Mouse (Mus musculus): ENCODE measurements at regions not wholly inside any gene's neighbourhood (a gene's known extent, or its start where the extent isn't known, plus 50 kb on each side); places are given as distances from the start of the nearest gene placed in this dataset.

- Histone ChIP-seq H3K36me3 (ENCODE audit: control insufficient read depth, insufficient read depth) (no peaks in the 10 kb centered on the region), H3K9ac (ENCODE audit: low read length) (no peak overlapping the region), H3K27me3 (ENCODE audit: control insufficient read depth, insufficient read depth, low read length) (no peaks in the 10 kb centered on the region), H3K4me2 (ENCODE audit: low read depth, low read length) (no peak overlapping the region), H3K4me3 (ENCODE audit: low read length) (no peak overlapping the region), H3K9me3 (replicated peaks; ENCODE audit: control insufficient read depth, low read length) (no peaks in the 10 kb centered on the region), H3K27ac (ENCODE audit: low read length) (no peak overlapping the region), H3K4me1 (ENCODE audit: control insufficient read depth, insufficient read depth, low read length) (no peaks in the 10 kb centered on the region)
- WGBS = 61% methylated on average over 2 of the region's 2 CpGs
- ATAC-seq (replicated peaks; ENCODE audit: extremely low read depth, insufficient read depth, low FRiP score) = no peak
Measured at GRCm38 (mm10) chr9:80961818-80962217, 496.5 kb upstream of the Impg1 start.

DNA sequence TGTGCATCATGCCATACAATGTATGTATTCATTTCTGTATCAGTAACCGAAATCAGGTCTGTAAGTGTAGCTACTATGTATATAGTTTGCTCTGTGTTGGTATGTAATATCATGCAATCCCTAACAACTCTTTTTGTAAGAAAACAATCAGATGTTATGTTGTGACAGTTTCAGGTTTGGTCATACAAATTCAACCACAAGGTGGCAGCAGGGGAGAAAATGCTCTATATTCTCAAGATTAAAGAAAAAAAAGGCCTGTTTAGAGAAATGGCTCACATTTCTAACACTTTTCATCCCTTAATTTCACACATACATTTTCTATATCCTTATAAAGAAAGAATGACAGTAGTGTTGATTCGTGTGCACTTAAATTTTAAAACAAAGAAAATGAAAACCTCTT lies 477.7 kb upstream of the Impg1 start:
- Histone ChIP-seq H3K4me1 (ENCODE audit: control insufficient read depth, insufficient read depth, low read length) (no peaks in the 10 kb centered on the region), H3K4me3 (ENCODE audit: low read length) (no peak overlapping the region), H3K36me3 (ENCODE audit: control insufficient read depth, insufficient read depth) (no peaks in the 10 kb centered on the region), H3K9me3 (replicated peaks; ENCODE audit: control insufficient read depth, low read length) (no peaks in the 10 kb centered on the region), H3K4me2 (ENCODE audit: low read depth, low read length) (no peak overlapping the region), H3K27ac (ENCODE audit: low read length) (no peak overlapping the region), H3K9ac (ENCODE audit: low read length) (no peak overlapping the region), H3K27me3 (ENCODE audit: control insufficient read depth, insufficient read depth, low read length) (no peaks in the 10 kb centered on the region)
- ATAC-seq (replicated peaks; ENCODE audit: extremely low read depth, insufficient read depth, low FRiP score) = no peak
- WGBS = 52% methylated on average over 2 of the region's 2 CpGs

GRCm38 (mm10) chr9:80941424-80941823 lies 476.1 kb upstream of the Impg1 start:
- H3K4me2 ChIP-seq (ENCODE audit: low read depth, low read length) = no peak overlapping the region
- no peak overlapping the region for H3K4me3 ChIP-seq (ENCODE audit: low read length)
- ATAC-seq (replicated peaks; ENCODE audit: extremely low read depth, insufficient read depth, low FRiP score) = no peak
- no peaks in the 10 kb centered on the region for H3K27me3 ChIP-seq (ENCODE audit: control insufficient read depth, insufficient read depth, low read length)
- no peaks in the 10 kb centered on the region for H3K9me3 ChIP-seq (replicated peaks; ENCODE audit: control insufficient read depth, low read length)
- H3K4me1 ChIP-seq (ENCODE audit: control insufficient read depth, insufficient read depth, low read length) = no peaks in the 10 kb centered on the region
- H3K36me3 ChIP-seq (ENCODE audit: control insufficient read depth, insufficient read depth) = no peaks in the 10 kb centered on the region
- no peak overlapping the region for H3K9ac ChIP-seq (ENCODE audit: low read length)
- H3K27ac ChIP-seq (ENCODE audit: low read length) = no peak overlapping the region
- 79% methylated on average over 2 of the region's 2 CpGs for WGBS

DNA sequence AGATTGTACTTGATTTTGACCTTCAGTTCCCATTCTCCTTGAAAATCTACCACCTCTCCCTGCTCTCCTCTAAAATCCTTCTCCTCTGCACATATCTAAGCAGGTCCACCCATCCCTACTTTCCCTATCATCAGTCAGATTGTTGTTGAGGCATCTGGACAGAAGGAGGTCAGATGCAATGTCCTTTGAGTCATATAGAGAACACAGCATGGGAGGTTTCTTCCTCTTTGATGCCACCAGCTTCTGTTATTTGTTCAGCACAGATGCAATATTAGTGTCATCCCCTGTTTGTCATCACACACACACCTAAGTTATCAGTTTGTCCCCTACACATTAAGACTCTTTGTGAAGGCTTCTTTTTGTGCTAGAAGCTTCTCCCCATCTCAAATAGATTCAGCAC lies 473.0 kb upstream of the Impg1 start:
- H3K4me3 ChIP-seq (ENCODE audit: low read length) = no peak overlapping the region
- H3K36me3 ChIP-seq (ENCODE audit: control insufficient read depth, insufficient read depth) = no peaks in the 10 kb centered on the region
- H3K27ac ChIP-seq (ENCODE audit: low read length) = no peak overlapping the region
- no peak for ATAC-seq (replicated peaks; ENCODE audit: extremely low read depth, insufficient read depth, low FRiP score)
- H3K27me3 ChIP-seq (ENCODE audit: control insufficient read depth, insufficient read depth, low read length) = no peaks in the 10 kb centered on the region
- H3K9ac ChIP-seq (ENCODE audit: low read length) = no peak overlapping the region
- H3K4me2 ChIP-seq (ENCODE audit: low read depth, low read length) = no peak overlapping the region
- no peaks in the 10 kb centered on the region for H3K9me3 ChIP-seq (replicated peaks; ENCODE audit: control insufficient read depth, low read length)
- no peaks in the 10 kb centered on the region for H3K4me1 ChIP-seq (ENCODE audit: control insufficient read depth, insufficient read depth, low read length)

- Histone ChIP-seq H3K4me2 (ENCODE audit: low read depth, low read length) (no peak overlapping the region), H3K27me3 (ENCODE audit: control insufficient read depth, insufficient read depth, low read length) (no peaks in the 10 kb centered on the region), H3K4me1 (ENCODE audit: control insufficient read depth, insufficient read depth, low read length) (no peaks in the 10 kb centered on the region), H3K9me3 (replicated peaks; ENCODE audit: control insufficient read depth, low read length) (no peaks in the 10 kb centered on the region), H3K4me3 (ENCODE audit: low read length) (no peak overlapping the region), H3K36me3 (ENCODE audit: control insufficient read depth, insufficient read depth) (no peaks in the 10 kb centered on the region), H3K27ac (ENCODE audit: low read length) (no peak overlapping the region), H3K9ac (ENCODE audit: low read length) (no peak overlapping the region)
- ATAC-seq (replicated peaks; ENCODE audit: extremely low read depth, insufficient read depth, low FRiP score) = no peak
- WGBS = 48% methylated on average over 2 of the region's 2 CpGs
Measured at GRCm38 (mm10) chr9:80930628-80931027, 465.3 kb upstream of the Impg1 start.

- Histone ChIP-seq H3K4me2 (ENCODE audit: low read depth, low read length) (no peak overlapping the region), H3K36me3 (ENCODE audit: control insufficient read depth, insufficient read depth) (no peaks in the 10 kb centered on the region), H3K9me3 (replicated peaks; ENCODE audit: control insufficient read depth, low read length) (no peaks in the 10 kb centered on the region), H3K9ac (ENCODE audit: low read length) (no peak overlapping the region), H3K4me1 (ENCODE audit: control insufficient read depth, insufficient read depth, low read length) (no peaks in the 10 kb centered on the region), H3K4me3 (ENCODE audit: low read length) (no peak overlapping the region), H3K27ac (ENCODE audit: low read length) (no peak overlapping the region), H3K27me3 (ENCODE audit: control insufficient read depth, insufficient read depth, low read length) (no peaks in the 10 kb centered on the region)
- no peak for ATAC-seq (replicated peaks; ENCODE audit: extremely low read depth, insufficient read depth, low FRiP score)
- WGBS = 87% methylated on average over 1 of the region's 1 CpGs
Measured at GRCm38 (mm10) chr9:80920304-80920703, 455.0 kb upstream of the Impg1 start.

- no peaks in the 10 kb centered on the region for H3K36me3 ChIP-seq (ENCODE audit: control insufficient read depth, insufficient read depth)
- no peak overlapping the region for H3K9ac ChIP-seq (ENCODE audit: low read length)
- H3K27ac ChIP-seq (ENCODE audit: low read length) = no peak overlapping the region
- no peaks in the 10 kb centered on the region for H3K9me3 ChIP-seq (replicated peaks; ENCODE audit: control insufficient read depth, low read length)
- no peaks in the 10 kb centered on the region for H3K27me3 ChIP-seq (ENCODE audit: control insufficient read depth, insufficient read depth, low read length)
- H3K4me1 ChIP-seq (ENCODE audit: control insufficient read depth, insufficient read depth, low read length) = no peaks in the 10 kb centered on the region
- ATAC-seq (replicated peaks; ENCODE audit: extremely low read depth, insufficient read depth, low FRiP score) = no peak
- no peak overlapping the region for H3K4me3 ChIP-seq (ENCODE audit: low read length)
- WGBS = 84% methylated on average over 2 of the region's 2 CpGs
- no peak overlapping the region for H3K4me2 ChIP-seq (ENCODE audit: low read depth, low read length)
Measured at GRCm38 (mm10) chr9:80913867-80914266, 448.6 kb upstream of the Impg1 start.

DNA sequence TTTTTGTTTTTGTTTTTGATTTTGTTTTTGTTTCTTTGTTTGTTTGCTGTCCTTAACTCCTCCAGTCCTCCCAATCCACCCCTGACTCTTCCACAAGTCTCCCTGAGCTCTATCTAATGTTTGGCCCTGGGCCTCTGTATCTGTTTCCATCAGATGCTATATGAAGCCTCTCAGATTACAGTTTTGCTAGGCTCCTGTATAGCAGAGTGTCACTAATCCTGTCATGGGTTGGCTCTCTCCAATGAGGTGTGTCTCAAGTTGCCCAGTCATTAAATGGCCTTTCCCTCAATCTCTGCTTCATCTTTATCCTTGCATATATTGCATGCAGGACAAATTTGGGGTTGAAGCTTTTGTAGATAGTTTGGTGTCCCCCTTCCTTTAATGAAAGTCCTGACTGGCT lies 446.9 kb upstream of the Impg1 start:
- H3K4me1 ChIP-seq (ENCODE audit: control insufficient read depth, insufficient read depth, low read length) = no peaks in the 10 kb centered on the region
- H3K27ac ChIP-seq (ENCODE audit: low read length) = no peak overlapping the region
- H3K27me3 ChIP-seq (ENCODE audit: control insufficient read depth, insufficient read depth, low read length) = no peaks in the 10 kb centered on the region
- no peaks in the 10 kb centered on the region for H3K9me3 ChIP-seq (replicated peaks; ENCODE audit: control insufficient read depth, low read length)
- no peak for ATAC-seq (replicated peaks; ENCODE audit: extremely low read depth, insufficient read depth, low FRiP score)
- no peaks in the 10 kb centered on the region for H3K36me3 ChIP-seq (ENCODE audit: control insufficient read depth, insufficient read depth)
- H3K4me3 ChIP-seq (ENCODE audit: low read length) = no peak overlapping the region
- no peak overlapping the region for H3K4me2 ChIP-seq (ENCODE audit: low read depth, low read length)
- H3K9ac ChIP-seq (ENCODE audit: low read length) = no peak overlapping the region

DNA sequence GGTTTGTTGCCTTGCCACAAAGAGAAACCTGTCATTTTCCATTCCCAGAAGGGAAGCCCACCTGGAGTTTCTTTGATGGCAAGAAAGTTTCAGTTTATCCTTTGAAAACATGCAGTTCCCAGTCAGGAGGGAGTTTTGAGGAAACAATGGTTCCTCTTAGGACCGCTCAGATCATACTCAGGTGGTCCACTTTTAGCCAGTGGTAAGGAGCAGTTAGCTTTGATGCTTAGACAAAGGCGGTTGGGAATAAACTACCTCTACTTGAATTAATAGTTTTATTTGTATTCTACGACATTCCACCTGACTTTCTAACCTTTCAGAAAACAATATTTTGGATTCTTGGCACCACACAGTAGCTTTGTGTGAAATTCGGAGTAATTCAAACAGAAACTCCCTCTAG lies 401.5 kb upstream of the Impg1 start:
- Histone ChIP-seq H3K9ac (ENCODE audit: low read length) (no peak overlapping the region), H3K27ac (ENCODE audit: low read length) (no peak overlapping the region), H3K9me3 (replicated peaks; ENCODE audit: control insufficient read depth, low read length) (no peaks in the 10 kb centered on the region), H3K4me2 (ENCODE audit: low read depth, low read length) (no peak overlapping the region), H3K4me3 (ENCODE audit: low read length) (no peak overlapping the region), H3K36me3 (ENCODE audit: control insufficient read depth, insufficient read depth) (no peaks in the 10 kb centered on the region), H3K4me1 (ENCODE audit: control insufficient read depth, insufficient read depth, low read length) (no peaks in the 10 kb centered on the region), H3K27me3 (ENCODE audit: control insufficient read depth, insufficient read depth, low read length) (no peaks in the 10 kb centered on the region)
- WGBS = 78% methylated on average over 4 of the region's 4 CpGs
- ATAC-seq (replicated peaks; ENCODE audit: extremely low read depth, insufficient read depth, low FRiP score) = no peak

DNA sequence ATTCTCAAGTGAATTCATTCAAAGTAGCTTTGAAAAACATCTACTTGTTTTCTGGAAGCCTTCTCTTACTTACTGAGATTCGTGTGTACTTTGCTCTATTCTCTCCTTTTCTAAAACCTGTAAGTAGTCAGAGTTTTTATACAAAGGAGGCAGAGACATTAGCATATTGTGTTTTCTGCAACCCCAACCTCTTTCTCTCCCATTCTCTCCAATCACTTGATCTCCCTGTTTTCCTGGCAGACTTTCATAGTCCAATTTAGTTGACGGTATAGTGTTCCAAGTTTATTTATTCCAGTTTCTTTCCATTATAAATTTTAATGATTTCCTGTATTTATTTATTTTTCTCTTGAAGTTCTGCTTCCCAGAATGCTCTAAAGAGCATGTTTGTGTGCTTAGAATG lies 393.7 kb upstream of the Impg1 start:
- H3K9me3 ChIP-seq (replicated peaks; ENCODE audit: control insufficient read depth, low read length) = no peaks in the 10 kb centered on the region
- no peak for ATAC-seq (replicated peaks; ENCODE audit: extremely low read depth, insufficient read depth, low FRiP score)
- H3K27ac ChIP-seq (ENCODE audit: low read length) = no peak overlapping the region
- H3K4me2 ChIP-seq (ENCODE audit: low read depth, low read length) = no peak overlapping the region
- no peaks in the 10 kb centered on the region for H3K36me3 ChIP-seq (ENCODE audit: control insufficient read depth, insufficient read depth)
- 64% methylated on average over 2 of the region's 2 CpGs for WGBS
- no peaks in the 10 kb centered on the region for H3K4me1 ChIP-seq (ENCODE audit: control insufficient read depth, insufficient read depth, low read length)
- no peak overlapping the region for H3K9ac ChIP-seq (ENCODE audit: low read length)
- no peaks in the 10 kb centered on the region for H3K27me3 ChIP-seq (ENCODE audit: control insufficient read depth, insufficient read depth, low read length)
- no peak overlapping the region for H3K4me3 ChIP-seq (ENCODE audit: low read length)

Data from heart, embryonic 16.5 days (tissue).